Mouse (Mus musculus): ENCODE results near the gene Pip5k1b. TPM values are rescaled to one million over a fixed set of nuclear protein-coding genes. Genes with fewer than 3 reads are reported as not detected.

Pip5k1b gene
- polyA plus RNA-seq, 1 experiment from 2014 or later: 2.5 TPM

GRCm38 (mm10) chr19:24418030-24418429 is 137.6 kb downstream of the Pip5k1b start:
- H3K4me2 ChIP-seq (replicated peaks; ENCODE audit: low read depth, low read length): no peak overlapping the region
- H3K9me3 ChIP-seq (ENCODE audit: control insufficient read depth, low read depth, low read length): no peaks in the 10 kb centered on the region
- H3K4me1 ChIP-seq (ENCODE audit: control insufficient read depth, insufficient read depth, low read length): no peaks in the 10 kb centered on the region
- WGBS: 48% methylated on average over 3 of the region's 3 CpGs
- no peaks in the 10 kb centered on the region for H3K36me3 ChIP-seq (ENCODE audit: control insufficient read depth, insufficient read depth, low read length)
- no peaks in the 10 kb centered on the region for H3K27me3 ChIP-seq (ENCODE audit: control insufficient read depth, insufficient read depth, low read length)
- H3K4me3 ChIP-seq (ENCODE audit: low read depth, low read length): no peak overlapping the region
- no peak overlapping the region for H3K27ac ChIP-seq (ENCODE audit: low read length)
- no peak overlapping the region for H3K9ac ChIP-seq (replicated peaks; ENCODE audit: low read depth, low read length)
- no peak for ATAC-seq (ENCODE audit: insufficient number of reproducible peaks, insufficient read depth, low FRiP score, low read depth)

- H3K4me3 ChIP-seq (ENCODE audit: low read depth, low read length): no peak overlapping the region
- no peak overlapping the region for H3K27ac ChIP-seq (ENCODE audit: low read length)
- no peaks in the 10 kb centered on the region for H3K4me1 ChIP-seq (ENCODE audit: control insufficient read depth, insufficient read depth, low read length)
- H3K27me3 ChIP-seq (ENCODE audit: control insufficient read depth, insufficient read depth, low read length): no peaks in the 10 kb centered on the region
- no peaks in the 10 kb centered on the region for H3K9me3 ChIP-seq (ENCODE audit: control insufficient read depth, low read depth, low read length)
- WGBS: 83% methylated on average over 3 of the region's 3 CpGs
- no peak for ATAC-seq (ENCODE audit: insufficient number of reproducible peaks, insufficient read depth, low FRiP score, low read depth)
- H3K4me2 ChIP-seq (replicated peaks; ENCODE audit: low read depth, low read length): no peak overlapping the region
- no peaks in the 10 kb centered on the region for H3K36me3 ChIP-seq (ENCODE audit: control insufficient read depth, insufficient read depth, low read length)
- H3K9ac ChIP-seq (replicated peaks; ENCODE audit: low read depth, low read length): no peak overlapping the region
These were observed 138.0 kb downstream of the Pip5k1b start for GRCm38 (mm10) chr19:24417659-24418004.

GRCm38 (mm10) chr19:24416975-24417658 is 138.6 kb downstream of the Pip5k1b start:
- H3K9me3 ChIP-seq (ENCODE audit: control insufficient read depth, low read depth, low read length): no peaks in the 10 kb centered on the region
- no peak overlapping the region for H3K4me3 ChIP-seq (ENCODE audit: low read depth, low read length)
- ATAC-seq (ENCODE audit: insufficient number of reproducible peaks, insufficient read depth, low FRiP score, low read depth): no peak
- no peaks in the 10 kb centered on the region for H3K4me1 ChIP-seq (ENCODE audit: control insufficient read depth, insufficient read depth, low read length)
- H3K36me3 ChIP-seq (ENCODE audit: control insufficient read depth, insufficient read depth, low read length): no peaks in the 10 kb centered on the region
- WGBS: 88% methylated on average over 9 of the region's 9 CpGs
- no peak overlapping the region for H3K9ac ChIP-seq (replicated peaks; ENCODE audit: low read depth, low read length)
- no peaks in the 10 kb centered on the region for H3K27me3 ChIP-seq (ENCODE audit: control insufficient read depth, insufficient read depth, low read length)
- no peak overlapping the region for H3K27ac ChIP-seq (ENCODE audit: low read length)
- H3K4me2 ChIP-seq (replicated peaks; ENCODE audit: low read depth, low read length): no peak overlapping the region

GRCm38 (mm10) chr19:24415778-24416621 is 139.7 kb downstream of the Pip5k1b start:
- no peak overlapping the region for H3K4me2 ChIP-seq (replicated peaks; ENCODE audit: low read depth, low read length)
- 69% methylated on average over 8 of the region's 8 CpGs for WGBS
- ATAC-seq (ENCODE audit: insufficient number of reproducible peaks, insufficient read depth, low FRiP score, low read depth): peak; percentile 88
- H3K27me3 ChIP-seq (ENCODE audit: control insufficient read depth, insufficient read depth, low read length): no peaks in the 10 kb centered on the region
- H3K27ac ChIP-seq (ENCODE audit: low read length): peak overlapping the region; percentile 55
- no peaks in the 10 kb centered on the region for H3K36me3 ChIP-seq (ENCODE audit: control insufficient read depth, insufficient read depth, low read length)
- H3K9ac ChIP-seq (replicated peaks; ENCODE audit: low read depth, low read length): no peak overlapping the region
- no peaks in the 10 kb centered on the region for H3K9me3 ChIP-seq (ENCODE audit: control insufficient read depth, low read depth, low read length)
- H3K4me1 ChIP-seq (ENCODE audit: control insufficient read depth, insufficient read depth, low read length): no peaks in the 10 kb centered on the region
- H3K4me3 ChIP-seq (ENCODE audit: low read depth, low read length): no peak overlapping the region

- Histone ChIP-seq H3K9me3 (ENCODE audit: control insufficient read depth, low read depth, low read length) (no peaks in the 10 kb centered on the region), H3K4me2 (replicated peaks; ENCODE audit: low read depth, low read length) (no peak overlapping the region), H3K4me3 (ENCODE audit: low read depth, low read length) (no peak overlapping the region), H3K27me3 (ENCODE audit: control insufficient read depth, insufficient read depth, low read length) (no peaks in the 10 kb centered on the region), H3K36me3 (ENCODE audit: control insufficient read depth, insufficient read depth, low read length) (no peaks in the 10 kb centered on the region), H3K4me1 (ENCODE audit: control insufficient read depth, insufficient read depth, low read length) (no peaks in the 10 kb centered on the region), H3K27ac (ENCODE audit: low read length) (no peak overlapping the region), H3K9ac (replicated peaks; ENCODE audit: low read depth, low read length) (no peak overlapping the region)
- ATAC-seq (ENCODE audit: insufficient number of reproducible peaks, insufficient read depth, low FRiP score, low read depth): no peak
- WGBS: 86% methylated on average over 11 of the region's 11 CpGs
These were observed 146.7 kb downstream of the Pip5k1b start for GRCm38 (mm10) chr19:24408863-24409564.

GRCm38 (mm10) chr19:24404716-24405115 is 151.0 kb downstream of the Pip5k1b start:
- 90% methylated on average over 3 of the region's 3 CpGs for WGBS

GRCm38 (mm10) chr19:24403245-24403644 is 152.4 kb downstream of the Pip5k1b start:
- H3K27ac ChIP-seq (ENCODE audit: low read length): no peak overlapping the region
- ATAC-seq (ENCODE audit: insufficient number of reproducible peaks, insufficient read depth, low FRiP score, low read depth): no peak

More at GRCm38 (mm10) chr19:24404716-24405115, 151.0 kb downstream of the Pip5k1b start:
- Histone ChIP-seq H3K4me3 (ENCODE audit: low read depth, low read length) (no peak overlapping the region), H3K27me3 (ENCODE audit: control insufficient read depth, insufficient read depth, low read length) (no peaks in the 10 kb centered on the region), H3K4me2 (replicated peaks; ENCODE audit: low read depth, low read length) (no peak overlapping the region), H3K9ac (replicated peaks; ENCODE audit: low read depth, low read length) (no peak overlapping the region), H3K36me3 (ENCODE audit: control insufficient read depth, insufficient read depth, low read length) (no peaks in the 10 kb centered on the region), H3K9me3 (ENCODE audit: control insufficient read depth, low read depth, low read length) (no peaks in the 10 kb centered on the region), H3K4me1 (ENCODE audit: control insufficient read depth, insufficient read depth, low read length) (no peaks in the 10 kb centered on the region), H3K27ac (ENCODE audit: low read length) (no peak overlapping the region)
- no peak for ATAC-seq (ENCODE audit: insufficient number of reproducible peaks, insufficient read depth, low FRiP score, low read depth)

GRCm38 (mm10) chr19:24393920-24394319 is 161.8 kb downstream of the Pip5k1b start:
- no peak overlapping the region for H3K4me2 ChIP-seq (replicated peaks; ENCODE audit: low read depth, low read length)
- no peaks in the 10 kb centered on the region for H3K9me3 ChIP-seq (ENCODE audit: control insufficient read depth, low read depth, low read length)
- H3K27ac ChIP-seq (ENCODE audit: low read length): no peak overlapping the region
- H3K4me3 ChIP-seq (ENCODE audit: low read depth, low read length): no peak overlapping the region
- ATAC-seq (ENCODE audit: insufficient number of reproducible peaks, insufficient read depth, low FRiP score, low read depth): no peak
- H3K4me1 ChIP-seq (ENCODE audit: control insufficient read depth, insufficient read depth, low read length): no peaks in the 10 kb centered on the region
- no peaks in the 10 kb centered on the region for H3K36me3 ChIP-seq (ENCODE audit: control insufficient read depth, insufficient read depth, low read length)
- H3K27me3 ChIP-seq (ENCODE audit: control insufficient read depth, insufficient read depth, low read length): no peaks in the 10 kb centered on the region
- WGBS: 79% methylated on average over 2 of the region's 2 CpGs
- no peak overlapping the region for H3K9ac ChIP-seq (replicated peaks; ENCODE audit: low read depth, low read length)

More at GRCm38 (mm10) chr19:24403245-24403644, 152.4 kb downstream of the Pip5k1b start:
- no peaks in the 10 kb centered on the region for H3K9me3 ChIP-seq (ENCODE audit: control insufficient read depth, low read depth, low read length)
- no peak overlapping the region for H3K9ac ChIP-seq (replicated peaks; ENCODE audit: low read depth, low read length)
- 93% methylated on average over 6 of the region's 6 CpGs for WGBS
- no peak overlapping the region for H3K4me2 ChIP-seq (replicated peaks; ENCODE audit: low read depth, low read length)
- H3K36me3 ChIP-seq (ENCODE audit: control insufficient read depth, insufficient read depth, low read length): no peaks in the 10 kb centered on the region
- no peaks in the 10 kb centered on the region for H3K4me1 ChIP-seq (ENCODE audit: control insufficient read depth, insufficient read depth, low read length)
- H3K4me3 ChIP-seq (ENCODE audit: low read depth, low read length): no peak overlapping the region
- no peaks in the 10 kb centered on the region for H3K27me3 ChIP-seq (ENCODE audit: control insufficient read depth, insufficient read depth, low read length)
